Mouse (Mus musculus) embryonic fibroblast, embryonic 13.5 days (primary cell): Measurements from ENCODE around the gene Gps1.

ENCODE experiments used
- CTCF ChIP-seq: IDR thresholded peaks from 2 replicates; pipeline ENCODE4 v1.5.1; 2011; ENCODE audit warnings: mild to moderate bottlenecking, control low read depth, low read length, moderate library complexity, borderline replicate concordance; ENCODE audit not compliant: insufficient read depth
- POLR2A ChIP-seq: IDR thresholded peaks from 2 replicates; pipeline ENCODE4 v1.6.1; 2011; ENCODE audit warnings: low read depth, mild to moderate bottlenecking, control low read depth, low read length, moderate library complexity

- no peak; the same call in 1 of the 2 replicates for TF ChIP-seq POLR2A
- TF ChIP-seq CTCF: no peak
These were observed 40.8 kb downstream of the Gps1 start for GRCm38 (mm10) chr11:120824787-120825288.
